Mouse (Mus musculus): ENCODE measurements at regions not wholly inside any gene's neighbourhood (a gene's known extent, or its start where the extent isn't known, plus 50 kb on each side); places are given as distances from the start of the nearest gene placed in this dataset.
A peak's percentile ranks its signal among the peaks of the same experiment; 100 is the strongest.

DNA sequence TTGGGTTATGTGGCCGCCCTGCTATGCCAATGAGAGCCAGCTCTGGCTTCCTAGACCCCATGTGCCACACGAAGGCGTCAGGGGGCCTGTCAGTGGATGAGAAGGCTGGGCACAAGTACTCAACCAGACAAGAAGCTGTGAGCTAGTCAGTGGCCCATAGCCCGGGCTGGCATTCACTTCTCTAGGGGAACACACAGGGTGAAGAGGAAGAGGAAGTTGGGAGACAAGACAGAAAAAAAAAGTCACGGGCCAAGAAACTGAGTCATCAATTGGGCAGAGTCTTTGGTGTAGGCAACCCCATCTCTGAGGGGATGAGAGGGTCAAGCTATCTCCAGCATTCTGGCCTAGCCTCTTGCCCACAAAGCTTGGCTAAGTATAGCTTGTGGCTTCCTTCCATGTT lies 93.8 kb upstream of the Rybp start:
- TF ChIP-seq CTCF (IDR thresholded peaks at IDR 0.05), result no peak
- Histone ChIP-seq H3K4me3 (ENCODE audit: low read depth, low read length) (no peak overlapping the region), H3K4me1 (ENCODE audit: insufficient read depth, low read length) (peaks cover 21% of the 10 kb centered on the region), H3K9me3 (ENCODE audit: low read length) (no peaks in the 10 kb centered on the region), H3K27me3 (ENCODE audit: insufficient read depth, low read length) (no peaks in the 10 kb centered on the region), H3K27ac (ENCODE audit: low read depth, low read length) (no peak overlapping the region), H3K36me3 (ENCODE audit: insufficient read depth, low read length) (no peaks in the 10 kb centered on the region), H3K9ac (replicated peaks; ENCODE audit: low read length, poor library complexity, severe bottlenecking) (no peak overlapping the region), H3K4me2 (ENCODE audit: low read depth, low read length, poor library complexity, severe bottlenecking) (no peak overlapping the region)
- ATAC-seq (ENCODE audit: low FRiP score), result no peak
- DNase-seq (ENCODE audit: low spot score), result peak; percentile 30
- WGBS, result 78% methylated on average over 5 of the region's 5 CpGs

DNA sequence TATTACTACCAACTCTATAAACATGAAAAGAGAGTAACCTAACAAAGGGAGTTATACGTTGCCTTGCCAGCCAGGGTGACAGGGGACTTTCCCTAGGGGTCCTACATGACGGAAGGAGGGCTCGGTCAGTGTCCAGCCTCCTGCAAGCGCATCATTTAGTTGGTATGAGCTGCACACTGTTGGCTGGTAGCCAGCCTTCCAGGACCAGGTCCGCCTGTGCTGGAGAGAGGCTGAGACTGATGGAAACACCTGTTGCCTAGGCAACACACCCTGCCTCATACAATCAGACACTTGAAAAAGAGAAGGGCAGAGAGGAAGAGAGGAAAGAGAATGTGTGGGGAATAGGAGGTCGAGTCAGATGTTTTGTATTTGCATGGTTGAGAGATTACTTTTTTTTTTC lies 93.3 kb upstream of the Rybp start:
- Histone ChIP-seq H3K27ac (ENCODE audit: low read depth, low read length) (no peak overlapping the region), H3K9ac (replicated peaks; ENCODE audit: low read length, poor library complexity, severe bottlenecking) (no peak overlapping the region), H3K27me3 (ENCODE audit: insufficient read depth, low read length) (no peaks in the 10 kb centered on the region), H3K36me3 (ENCODE audit: insufficient read depth, low read length) (no peaks in the 10 kb centered on the region), H3K9me3 (ENCODE audit: low read length) (no peaks in the 10 kb centered on the region), H3K4me1 (ENCODE audit: insufficient read depth, low read length) (peaks cover 17% of the 10 kb centered on the region), H3K4me2 (ENCODE audit: low read depth, low read length, poor library complexity, severe bottlenecking) (no peak overlapping the region), H3K4me3 (ENCODE audit: low read depth, low read length) (no peak overlapping the region)
- DNase-seq (ENCODE audit: low spot score) (peak; percentile 83), ATAC-seq (ENCODE audit: low FRiP score) (peak; percentile 76)
- no peak for TF ChIP-seq CTCF (IDR thresholded peaks at IDR 0.05)
- 10% methylated on average over 6 of the region's 6 CpGs for WGBS

DNA sequence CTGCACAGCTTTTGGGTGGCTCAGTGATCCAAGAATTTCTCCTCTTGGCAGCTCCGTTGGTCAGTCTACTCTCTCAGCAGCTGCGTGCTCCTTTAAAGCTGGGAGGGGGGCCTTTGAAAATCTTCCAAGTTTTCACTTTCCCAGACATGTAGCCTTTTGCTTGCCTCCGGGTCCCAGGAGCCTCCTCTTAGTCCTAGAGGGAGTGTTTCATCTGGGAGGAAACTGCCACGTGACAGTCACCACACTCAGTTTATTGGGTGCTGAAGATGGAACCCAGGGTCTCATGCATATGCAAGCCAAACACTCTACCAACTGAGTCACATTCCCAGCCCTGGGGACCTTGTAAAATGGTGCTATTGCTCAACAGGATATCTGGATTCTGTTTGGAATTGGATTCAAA lies 92.5 kb upstream of the Rybp start:
- TF ChIP-seq CTCF (IDR thresholded peaks at IDR 0.05), result no peak
- 48% methylated on average over 4 of the region's 4 CpGs for WGBS
- Histone ChIP-seq H3K9ac (replicated peaks; ENCODE audit: low read length, poor library complexity, severe bottlenecking) (no peak overlapping the region), H3K36me3 (ENCODE audit: insufficient read depth, low read length) (no peaks in the 10 kb centered on the region), H3K4me1 (ENCODE audit: insufficient read depth, low read length) (peaks cover 16% of the 10 kb centered on the region), H3K4me2 (ENCODE audit: low read depth, low read length, poor library complexity, severe bottlenecking) (no peak overlapping the region), H3K9me3 (ENCODE audit: low read length) (no peaks in the 10 kb centered on the region), H3K27ac (ENCODE audit: low read depth, low read length) (no peak overlapping the region), H3K4me3 (ENCODE audit: low read depth, low read length) (no peak overlapping the region), H3K27me3 (ENCODE audit: insufficient read depth, low read length) (no peaks in the 10 kb centered on the region)
- DNase-seq (ENCODE audit: low spot score), result peak; percentile 19
- no peak for ATAC-seq (ENCODE audit: low FRiP score)

DNA sequence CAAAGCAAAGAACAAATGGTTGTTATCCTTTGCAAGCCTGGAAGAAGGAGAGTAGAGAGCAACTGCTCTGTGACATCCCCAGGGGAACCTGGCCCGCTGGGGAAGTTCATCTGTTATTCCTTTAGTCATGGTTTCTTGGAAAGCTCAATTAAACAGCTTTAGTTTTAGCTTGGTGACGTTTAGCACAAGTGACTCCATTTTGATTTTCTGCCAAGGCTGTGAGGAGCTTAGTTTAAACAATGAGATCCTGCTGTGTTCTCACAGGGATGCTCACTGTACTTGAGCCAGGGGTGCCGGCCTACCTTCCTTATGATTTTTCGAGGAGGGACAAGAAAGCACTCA lies 91.2 kb upstream of the Rybp start:
- Histone ChIP-seq H3K27ac (ENCODE audit: low read depth, low read length) (no peak overlapping the region), H3K4me2 (ENCODE audit: low read depth, low read length, poor library complexity, severe bottlenecking) (no peak overlapping the region), H3K4me1 (ENCODE audit: insufficient read depth, low read length) (peaks cover 14% of the 10 kb centered on the region), H3K36me3 (ENCODE audit: insufficient read depth, low read length) (no peaks in the 10 kb centered on the region), H3K9me3 (ENCODE audit: low read length) (no peaks in the 10 kb centered on the region), H3K4me3 (ENCODE audit: low read depth, low read length) (no peak overlapping the region), H3K9ac (replicated peaks; ENCODE audit: low read length, poor library complexity, severe bottlenecking) (no peak overlapping the region), H3K27me3 (ENCODE audit: insufficient read depth, low read length) (no peaks in the 10 kb centered on the region)
- no peak for TF ChIP-seq CTCF (IDR thresholded peaks at IDR 0.05)
- 34% methylated on average over 4 of the region's 4 CpGs for WGBS
- DNase-seq (ENCODE audit: low spot score) (peak; percentile 73), ATAC-seq (ENCODE audit: low FRiP score) (no peak)

DNA sequence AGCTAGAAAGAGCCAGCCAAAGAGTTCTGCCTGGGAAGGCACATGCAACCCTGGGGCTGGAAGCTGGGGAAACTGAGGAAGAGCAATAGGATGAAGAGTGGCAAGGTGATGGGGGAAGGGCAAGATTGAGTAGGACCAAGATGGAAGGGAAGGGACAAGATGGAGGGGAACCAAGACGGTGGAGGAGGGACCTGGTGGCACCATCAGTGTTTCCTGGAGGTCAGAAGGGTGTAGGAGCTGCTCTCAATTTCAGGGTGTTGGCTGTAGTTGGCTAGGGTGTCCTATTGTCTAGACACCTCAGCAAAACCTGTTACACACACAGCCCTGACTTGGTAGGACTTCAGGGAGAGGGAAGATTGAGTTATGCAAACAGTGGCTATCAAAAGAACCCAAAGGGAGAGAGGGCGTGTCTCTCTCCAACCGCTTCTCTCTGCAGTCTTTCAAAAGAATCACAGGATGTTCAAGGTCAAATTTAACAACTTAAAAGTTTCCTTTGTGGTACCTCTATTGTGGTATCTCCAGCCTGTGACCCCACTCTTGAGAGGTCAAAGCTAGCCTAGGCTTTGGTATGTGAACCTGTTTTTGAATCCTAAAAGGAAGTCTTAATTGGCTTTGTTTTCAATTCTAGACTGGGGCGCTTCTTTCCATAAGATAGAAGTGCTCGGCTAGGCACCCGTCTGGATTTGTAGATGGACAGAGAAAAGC lies 90.7 kb upstream of the Rybp start:
- Histone ChIP-seq H3K4me1 (ENCODE audit: insufficient read depth, low read length) (peaks cover 12% of the 10 kb centered on the region), H3K36me3 (ENCODE audit: insufficient read depth, low read length) (no peaks in the 10 kb centered on the region), H3K9me3 (ENCODE audit: low read length) (no peaks in the 10 kb centered on the region), H3K4me3 (ENCODE audit: low read depth, low read length) (no peak overlapping the region), H3K4me2 (ENCODE audit: low read depth, low read length, poor library complexity, severe bottlenecking) (no peak overlapping the region), H3K27me3 (ENCODE audit: insufficient read depth, low read length) (no peaks in the 10 kb centered on the region), H3K27ac (ENCODE audit: low read depth, low read length) (no peak overlapping the region), H3K9ac (replicated peaks; ENCODE audit: low read length, poor library complexity, severe bottlenecking) (no peak overlapping the region)
- WGBS, result 54% methylated on average over 6 of the region's 6 CpGs
- no peak for TF ChIP-seq CTCF (IDR thresholded peaks at IDR 0.05)
- ATAC-seq (ENCODE audit: low FRiP score) (no peak), DNase-seq (ENCODE audit: low spot score) (no peak)

DNA sequence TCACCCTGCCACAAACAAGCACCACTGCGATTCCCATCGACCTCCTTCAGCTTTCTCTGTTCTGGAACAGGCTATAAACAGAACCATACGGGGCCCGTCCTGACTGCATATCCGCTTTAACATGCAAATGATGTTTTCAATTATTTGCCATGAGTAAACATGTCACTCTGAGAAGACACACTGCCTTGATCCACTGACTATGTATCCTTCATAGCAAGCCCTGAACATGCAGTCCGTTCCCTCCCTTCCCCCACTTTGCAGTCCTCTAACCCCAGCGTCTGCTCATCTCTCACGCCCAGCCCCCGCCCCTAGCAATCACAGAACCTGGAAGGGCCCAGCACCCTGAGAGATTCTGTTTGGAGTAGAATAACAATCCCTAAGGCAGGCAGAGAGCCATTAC lies 89.4 kb upstream of the Rybp start:
- H3K27ac ChIP-seq (ENCODE audit: low read depth, low read length), result no peak overlapping the region
- DNase-seq (ENCODE audit: low spot score), result no peak
- ATAC-seq (ENCODE audit: low FRiP score), result no peak
- WGBS, result 29% methylated on average over 9 of the region's 9 CpGs
- no peak overlapping the region for H3K4me2 ChIP-seq (ENCODE audit: low read depth, low read length, poor library complexity, severe bottlenecking)
- H3K4me1 ChIP-seq (ENCODE audit: insufficient read depth, low read length), result peaks cover 12% of the 10 kb centered on the region
- no peak overlapping the region for H3K9ac ChIP-seq (replicated peaks; ENCODE audit: low read length, poor library complexity, severe bottlenecking)
- TF ChIP-seq CTCF (IDR thresholded peaks at IDR 0.05), result no peak
- no peaks in the 10 kb centered on the region for H3K36me3 ChIP-seq (ENCODE audit: insufficient read depth, low read length)
- H3K9me3 ChIP-seq (ENCODE audit: low read length), result no peaks in the 10 kb centered on the region
- H3K4me3 ChIP-seq (ENCODE audit: low read depth, low read length), result no peak overlapping the region
- no peaks in the 10 kb centered on the region for H3K27me3 ChIP-seq (ENCODE audit: insufficient read depth, low read length)

All from midbrain, postnatal 0 days (tissue).